Mouse (Mus musculus) thymus, postnatal 0 days (tissue): ENCODE data around the gene Timm22. TPM values are rescaled to one million over a fixed set of nuclear protein-coding genes. Genes with fewer than 3 reads are reported as not detected.

ENCODE experiments used
- DNase-seq: peaks from one replicate; pipeline ENCODE4 v3.0.0-alpha.2; 2015; ENCODE audit warnings: low spot score
- polyA plus RNA-seq: library from polyadenylated mRNA; unstranded; fragments of >200 nt; fragmentation: Nextera tagmentation; extraction: Ambion mirVana; gene quantifications from 2 replicates; pipeline ENCODE4 v1.2.1, GENCODE M21; 2015

Gene Timm22
- polyA plus RNA-seq, 1 experiment from 2014 or later: 117 TPM

DNA sequence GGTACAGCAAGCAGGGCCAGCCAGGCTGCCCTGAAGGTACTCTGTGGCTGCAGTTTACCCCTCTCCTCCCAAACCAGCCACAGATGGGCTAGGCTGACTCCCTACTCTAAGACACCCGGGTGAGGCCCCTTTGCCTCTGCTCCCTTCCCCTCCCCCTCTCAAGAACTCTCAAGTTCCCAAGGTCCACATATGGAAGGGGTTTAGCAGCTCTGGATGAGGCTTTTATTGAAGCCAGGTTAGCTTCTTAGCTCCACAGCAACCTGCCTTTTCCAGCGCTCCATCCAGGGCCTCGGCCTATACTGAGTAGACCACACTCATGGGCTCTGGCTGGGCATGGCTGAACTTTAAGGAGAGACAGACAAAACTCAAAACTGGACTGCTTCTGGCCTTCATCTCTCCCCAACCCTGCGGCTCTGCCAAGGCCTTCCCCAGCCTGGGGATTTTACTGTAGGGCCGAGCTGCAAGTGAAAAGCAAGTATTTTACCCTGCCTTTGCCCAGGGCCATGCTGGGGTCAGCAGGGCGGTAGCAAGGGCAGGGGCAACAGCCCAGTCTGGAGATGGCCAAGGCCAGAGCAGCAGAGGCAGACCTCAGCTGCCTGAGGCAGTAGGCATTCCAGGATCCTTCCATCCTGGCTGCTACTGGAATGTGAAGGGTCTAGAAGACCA lies 23.3 kb downstream of the Timm22 start:
- DNase-seq: no peak

DNA sequence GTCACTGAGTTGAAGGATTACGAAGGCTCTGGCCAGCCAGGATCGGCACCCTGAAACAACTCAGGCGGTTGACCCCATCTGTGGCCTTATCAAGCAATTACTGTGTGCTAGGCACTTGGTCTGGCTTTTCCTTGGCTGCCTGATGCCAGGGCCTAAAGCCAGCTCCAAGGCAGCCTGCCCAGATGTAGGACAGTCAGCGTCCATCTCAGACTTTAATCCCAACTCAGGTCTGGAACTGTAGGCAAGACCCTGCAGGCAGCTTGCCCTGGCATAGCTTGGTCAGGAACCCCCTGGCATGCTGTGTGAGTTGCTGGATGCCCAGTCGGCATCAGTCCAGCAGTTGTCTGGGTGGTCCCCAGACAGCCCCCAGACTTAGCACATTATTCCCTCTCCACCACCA lies 29.3 kb downstream of the Timm22 start:
- DNase-seq: no peak

- no peak for DNase-seq
These were observed 30.2 kb downstream of the Timm22 start for GRCm38 (mm10) chr11:76436864-76437437.

- DNase-seq: no peak
These were observed 32.9 kb downstream of the Timm22 start for GRCm38 (mm10) chr11:76439666-76440065.

- DNase-seq: no peak
These were observed 38.7 kb downstream of the Timm22 start for GRCm38 (mm10) chr11:76445459-76445858.

GRCm38 (mm10) chr11:76446251-76446650 lies 39.5 kb downstream of the Timm22 start:
- peak; percentile 42 for DNase-seq

DNA sequence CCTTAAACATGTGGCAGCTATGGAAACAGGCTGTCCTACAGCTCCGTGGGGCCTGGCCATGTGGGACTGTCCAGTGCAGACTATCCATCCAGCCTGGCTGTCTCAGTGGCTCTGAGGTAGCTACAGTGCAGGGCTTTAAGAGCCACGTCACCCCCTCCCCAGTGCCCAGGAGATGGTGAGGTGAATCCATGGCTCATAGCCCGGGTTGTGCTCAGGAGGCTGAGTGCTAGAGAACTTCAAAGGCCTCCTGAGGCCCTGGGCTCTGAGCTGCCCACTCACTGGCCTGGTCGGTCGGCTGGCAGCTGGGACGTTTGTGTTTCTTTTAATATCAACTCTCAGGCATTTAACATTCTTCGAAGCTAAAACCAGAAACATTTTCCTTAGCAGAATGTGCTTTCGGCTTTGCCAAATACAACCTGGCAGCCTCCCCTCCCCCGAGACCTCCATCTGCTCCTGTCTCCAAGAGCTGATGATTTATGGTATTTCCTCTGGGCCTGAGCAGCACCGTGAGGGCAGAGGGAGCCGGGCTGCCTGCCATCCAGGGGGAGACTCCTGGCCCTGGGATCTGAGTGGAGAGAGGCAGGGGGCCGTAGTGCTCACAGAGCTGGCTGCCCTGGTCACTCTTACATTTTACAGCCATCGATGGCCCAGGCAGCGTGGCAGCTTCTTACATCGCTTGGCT lies 42.9 kb downstream of the Timm22 start:
- DNase-seq: no peak

- DNase-seq: no peak
These were observed 43.4 kb downstream of the Timm22 start for GRCm38 (mm10) chr11:76450202-76450561.

DNA sequence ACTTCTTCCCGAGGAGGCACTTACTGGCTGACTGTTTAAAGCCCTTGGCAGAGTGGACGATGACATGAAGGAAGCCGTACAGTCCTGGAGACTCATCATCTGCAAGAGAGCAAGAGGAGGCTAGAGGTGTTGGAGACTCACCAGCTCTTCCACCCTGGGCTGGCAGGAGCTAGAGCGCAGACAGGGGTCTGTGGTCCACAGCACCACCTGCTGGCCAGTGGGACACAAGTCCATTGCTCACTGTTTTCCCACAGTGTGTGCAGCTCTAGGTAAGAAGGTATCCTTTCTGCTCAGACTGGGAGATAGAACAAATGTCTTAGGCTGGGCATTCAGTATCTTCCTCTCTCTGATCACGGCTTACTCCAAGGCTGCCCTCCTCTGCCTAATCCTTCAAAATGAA lies 47.7 kb downstream of the Timm22 start:
- peak; percentile 73 for DNase-seq

DNA sequence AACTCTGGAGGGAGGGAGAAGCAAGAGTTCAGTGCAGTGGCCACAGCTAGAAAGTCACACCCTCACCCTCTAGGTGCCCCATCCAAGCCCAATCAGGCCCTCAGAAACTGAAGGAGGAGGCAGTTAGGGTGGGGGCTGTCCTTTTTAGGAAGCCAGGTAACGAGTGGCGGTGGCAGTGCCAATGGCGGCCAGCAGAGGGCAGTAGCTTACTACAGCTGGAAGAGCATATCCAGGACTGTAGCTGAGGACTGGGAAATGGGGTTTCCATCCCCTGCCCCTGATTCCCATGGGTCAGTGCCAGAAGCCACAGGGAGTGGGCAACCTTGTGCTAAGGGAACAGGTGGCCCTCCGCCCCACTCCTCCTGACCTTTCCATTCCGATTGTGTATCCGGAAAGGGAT lies 49.5 kb downstream of the Timm22 start:
- DNase-seq: peak; percentile 85

DNA sequence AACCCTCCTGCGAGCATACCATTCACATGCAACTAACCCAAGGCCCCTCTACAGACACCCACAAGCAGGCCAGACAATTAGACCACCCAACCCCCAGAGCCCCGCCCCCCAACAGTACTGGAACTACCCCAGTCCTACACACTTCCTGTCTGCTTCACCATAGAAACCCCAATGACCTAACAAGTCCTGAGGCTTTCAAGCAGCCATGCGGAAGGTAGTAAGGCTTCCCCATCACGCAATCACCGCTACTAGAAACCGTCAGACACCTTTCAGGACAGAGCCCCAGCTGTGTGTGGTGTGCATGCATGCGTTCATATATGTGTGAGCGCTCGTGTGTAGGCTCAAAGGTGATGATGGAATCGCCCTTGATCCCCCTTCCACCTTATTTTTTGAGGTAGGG lies 50.1 kb downstream of the Timm22 start:
- peak; percentile 64 for DNase-seq

DNA sequence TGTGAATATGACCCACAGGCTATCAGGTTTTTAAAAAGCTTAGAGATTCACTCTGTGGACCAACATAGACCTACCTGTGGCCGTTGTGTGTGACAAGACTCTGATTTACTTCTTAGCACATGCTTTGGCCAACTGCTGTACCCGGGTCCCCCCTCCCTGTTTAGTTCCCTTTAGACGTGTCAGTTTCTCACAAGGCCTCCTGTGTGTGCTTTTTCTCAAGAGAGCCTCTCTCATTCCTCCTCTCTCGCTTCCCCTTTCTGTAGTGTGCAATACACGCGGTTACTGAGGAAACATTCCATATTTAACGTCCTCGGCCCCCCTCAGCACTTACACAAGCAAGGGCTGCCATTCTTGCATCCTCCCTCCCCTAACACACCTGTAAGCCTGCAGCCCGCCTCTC lies 52.0 kb downstream of the Timm22 start:
- no peak for DNase-seq

- no peak for DNase-seq
These were observed 52.7 kb downstream of the Timm22 start for GRCm38 (mm10) chr11:76459489-76459888.

GRCm38 (mm10) chr11:76461201-76461600 lies 54.4 kb downstream of the Timm22 start:
- peak; percentile 57 for DNase-seq

- no peak for DNase-seq
These were observed 54.9 kb downstream of the Timm22 start for GRCm38 (mm10) chr11:76461696-76462095.

DNA sequence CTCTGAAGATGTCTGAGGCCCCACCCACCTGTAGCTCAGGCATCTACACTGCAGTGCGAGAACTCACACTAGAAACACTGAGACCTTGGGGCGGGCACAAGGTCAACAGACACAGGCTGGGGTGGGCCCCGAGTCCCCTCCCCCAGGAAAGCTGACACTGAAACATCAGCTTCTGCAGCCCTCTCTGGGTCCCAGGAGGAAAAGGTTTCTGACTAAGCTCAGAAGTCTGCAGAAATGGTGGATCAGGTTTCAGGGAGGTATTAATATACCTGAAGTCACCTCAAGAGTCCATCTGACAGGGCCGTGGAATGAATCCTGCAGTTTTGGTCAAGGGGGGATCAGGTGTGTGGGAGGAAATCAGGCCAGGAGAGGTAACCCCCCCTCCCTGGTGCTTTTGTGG lies 59.1 kb downstream of the Timm22 start:
- DNase-seq: no peak

Other genes with a start within 250 kb of the Timm22 start
- gene Vps53, start 227.3 kb upstream of the Timm22 start, polyA plus RNA-seq: 52.8 and 53.8 TPM in 2 replicates
- 13.9 and 16.6 TPM in 2 replicates for gene Fam57a, start 227.3 kb upstream of the Timm22 start, polyA plus RNA-seq
- gene Dbil5, start 189.3 kb upstream of the Timm22 start, polyA plus RNA-seq: 0.71 TPM in 1 of 2 replicates, not detected in the other
- gene Gemin4, start 189.3 kb upstream of the Timm22 start, polyA plus RNA-seq: 22.9 and 23.7 TPM in 2 replicates
- gene Mrm3, start 163.2 kb upstream of the Timm22 start, polyA plus RNA-seq: 24.5 and 26.6 TPM in 2 replicates
- 105 and 108 TPM in 2 replicates for gene Glod4, start 163.2 kb upstream of the Timm22 start, polyA plus RNA-seq
- gene Nxn, start 7.8 kb upstream of the Timm22 start, polyA plus RNA-seq: 32.2 and 33.8 TPM in 2 replicates
- 21.7 and 23.9 TPM in 2 replicates for gene Abr, start 215.4 kb downstream of the Timm22 start, polyA plus RNA-seq